Mouse (Mus musculus) midbrain, embryonic 12.5 days (tissue): ENCODE data around the gene Spink2. TPM values are rescaled to one million over a fixed set of nuclear protein-coding genes. Genes with fewer than 3 reads are reported as not detected.

Source experiments
- ATAC-seq: fragments of 200-750 bp; cut with Nextera tagmentation; 2 replicates; pipeline ENCODE4 v1.8.0; 2017; ENCODE audit warnings: low read depth, moderate TSS enrichment, moderate library complexity; ENCODE audit not compliant: low FRiP score
- H3K27ac ChIP-seq: fragments of 300-500 bp; sonication (generic); replicated peaks from 2 replicates; pipeline ENCODE4 v1.5.1; 2016; ENCODE audit warnings: mild to moderate bottlenecking
- H3K27me3 ChIP-seq: fragments of 300-500 bp; sonication (generic); 2 replicates; pipeline ENCODE4 v1.6.1; 2016; ENCODE audit warnings: mild to moderate bottlenecking
- H3K36me3 ChIP-seq: fragments of 300-500 bp; sonication (generic); 2 replicates; pipeline ENCODE4 v1.6.1; 2016
- H3K4me1 ChIP-seq: fragments of 300-500 bp; sonication (generic); 2 replicates; pipeline ENCODE4 v1.6.1; 2016
- H3K4me2 ChIP-seq: fragments of 300-500 bp; sonication (generic); replicated peaks from 2 replicates; pipeline ENCODE4 v1.6.1; 2016; ENCODE audit warnings: mild to moderate bottlenecking, moderate library complexity
- H3K4me3 ChIP-seq: fragments of 300-500 bp; sonication (generic); 2 replicates; pipeline ENCODE4 v1.5.1; 2016; ENCODE audit warnings: mild to moderate bottlenecking
- H3K9ac ChIP-seq: fragments of 300-500 bp; sonication (generic); replicated peaks from 2 replicates; pipeline ENCODE4 v1.6.1; 2016; ENCODE audit warnings: mild to moderate bottlenecking, moderate library complexity
- H3K9me3 ChIP-seq: fragments of 300-500 bp; sonication (generic); 2 replicates; pipeline ENCODE4 v1.6.1; 2016; ENCODE audit warnings: mild to moderate bottlenecking
- WGBS: fragments of 180-500 bp; shearing (Covaris S2); methylation state at CpG from one replicate; pipeline ENCODE4 v1.1.7; 2016; 5-methylcytosine and 5-hydroxymethylcytosine counted together
- polyA plus RNA-seq: library from polyadenylated mRNA; unstranded; fragments of >200 nt; fragmentation: Nextera tagmentation; extraction: Ambion mirVana; gene quantifications from 2 replicates; pipeline ENCODE4 v1.2.1, GENCODE M21; 2016

Spink2 gene
- polyA plus RNA-seq, 1 experiment from 2014 or later: not detected

- Histone ChIP-seq H3K9me3 (no peaks in the 10 kb centered on the region), H3K27ac (no peak overlapping the region), H3K9ac (no peak overlapping the region), H3K4me3 (no peak overlapping the region), H3K4me1 (no peaks in the 10 kb centered on the region), H3K36me3 (no peaks in the 10 kb centered on the region), H3K27me3 (peaks cover 7% of the 10 kb centered on the region; the same call in 1 of the 2 replicates), H3K4me2 (no peak overlapping the region)
- 69% methylated on average over 13 of the region's 13 CpGs for WGBS
- no peak for ATAC-seq
Observed at GRCm38 (mm10) chr5:77165703-77166625, 45.3 kb downstream of the Spink2 start.

- H3K27me3 ChIP-seq: peaks cover 7% of the 10 kb centered on the region; the same call in 1 of the 2 replicates
- H3K9ac ChIP-seq: no peak overlapping the region
- no peak overlapping the region for H3K4me3 ChIP-seq
- WGBS: 91% methylated on average over 7 of the region's 7 CpGs
- ATAC-seq: no peak
- no peaks in the 10 kb centered on the region for H3K9me3 ChIP-seq
- H3K4me2 ChIP-seq: no peak overlapping the region
- no peaks in the 10 kb centered on the region for H3K36me3 ChIP-seq
- H3K27ac ChIP-seq: no peak overlapping the region
- no peaks in the 10 kb centered on the region for H3K4me1 ChIP-seq
Observed at GRCm38 (mm10) chr5:77163597-77163996, 47.7 kb downstream of the Spink2 start.

GRCm38 (mm10) chr5:77162566-77162965 lies 48.7 kb downstream of the Spink2 start:
- Histone ChIP-seq H3K36me3 (no peaks in the 10 kb centered on the region), H3K9me3 (no peaks in the 10 kb centered on the region), H3K27me3 (peaks cover 7% of the 10 kb centered on the region; the same call in 1 of the 2 replicates), H3K4me3 (no peak overlapping the region), H3K27ac (no peak overlapping the region), H3K4me2 (no peak overlapping the region), H3K9ac (no peak overlapping the region), H3K4me1 (peaks cover 6% of the 10 kb centered on the region; the same call in 1 of the 2 replicates)
- no peak for ATAC-seq
- WGBS: 90% methylated on average over 3 of the region's 3 CpGs

GRCm38 (mm10) chr5:77157777-77158540 lies 53.3 kb downstream of the Spink2 start:
- H3K4me2 ChIP-seq: no peak overlapping the region
- H3K4me1 ChIP-seq: peaks cover 6% of the 10 kb centered on the region; the same call in 1 of the 2 replicates
- no peak for ATAC-seq
- H3K27ac ChIP-seq: no peak overlapping the region
- WGBS: 46% methylated on average over 14 of the region's 14 CpGs
- no peak overlapping the region for H3K4me3 ChIP-seq
- no peaks in the 10 kb centered on the region for H3K9me3 ChIP-seq
- H3K36me3 ChIP-seq: no peaks in the 10 kb centered on the region
- H3K9ac ChIP-seq: no peak overlapping the region
- H3K27me3 ChIP-seq: peaks cover 3% of the 10 kb centered on the region; the same call in 1 of the 2 replicates

- ATAC-seq: no peak
- no peak overlapping the region for H3K9ac ChIP-seq
- WGBS: 82% methylated on average over 5 of the region's 5 CpGs
- no peaks in the 10 kb centered on the region for H3K9me3 ChIP-seq
- no peak overlapping the region for H3K4me2 ChIP-seq
- no peak overlapping the region for H3K4me3 ChIP-seq
- H3K27me3 ChIP-seq: peaks cover 3% of the 10 kb centered on the region; the same call in 1 of the 2 replicates
- no peaks in the 10 kb centered on the region for H3K36me3 ChIP-seq
- H3K27ac ChIP-seq: no peak overlapping the region
- H3K4me1 ChIP-seq: peaks cover 6% of the 10 kb centered on the region; the same call in 1 of the 2 replicates
Observed at GRCm38 (mm10) chr5:77156938-77157337, 54.3 kb downstream of the Spink2 start.

- H3K27ac ChIP-seq: no peak overlapping the region
- H3K36me3 ChIP-seq: no peaks in the 10 kb centered on the region
- H3K9ac ChIP-seq: no peak overlapping the region
- no peak overlapping the region for H3K4me3 ChIP-seq
- no peak for ATAC-seq
- WGBS: 92% methylated on average over 12 of the region's 12 CpGs
- H3K4me1 ChIP-seq: peaks cover 6% of the 10 kb centered on the region; the same call in 1 of the 2 replicates
- no peak overlapping the region for H3K4me2 ChIP-seq
- H3K27me3 ChIP-seq: peaks cover 7% of the 10 kb centered on the region
- no peaks in the 10 kb centered on the region for H3K9me3 ChIP-seq
Observed at GRCm38 (mm10) chr5:77155526-77155925, 55.7 kb downstream of the Spink2 start.

Other genes starting within 250 kb of the Spink2 start
- 68.0 and 73.4 TPM in 2 replicates for gene Srp72, start 236.8 kb downstream of the Spink2 start, polyA plus RNA-seq
- gene Arl9, start 207.4 kb downstream of the Spink2 start, polyA plus RNA-seq: not detected in 2 replicates
- not detected in 2 replicates for gene Thegl, start 195.4 kb downstream of the Spink2 start, polyA plus RNA-seq
- 0.27 TPM in 1 of 2 replicates, not detected in the other for gene Hopx, start 96.3 kb downstream of the Spink2 start, polyA plus RNA-seq
- 19.4 and 20.5 TPM in 2 replicates for gene Rest, start 54.0 kb upstream of the Spink2 start, polyA plus RNA-seq
- gene Noa1, start 98.6 kb upstream of the Spink2 start, polyA plus RNA-seq: 35.4 and 37.0 TPM in 2 replicates
- 92.3 and 95.9 TPM in 2 replicates for gene Polr2b, start 98.7 kb upstream of the Spink2 start, polyA plus RNA-seq
- 35.8 and 36.4 TPM in 2 replicates for gene Igfbp7, start 196.6 kb upstream of the Spink2 start, polyA plus RNA-seq